Mouse (Mus musculus) left cerebral cortex, postnatal 36 days (tissue): Measurements from ENCODE around the gene Tctn3. TPM values are rescaled to one million over a fixed set of nuclear protein-coding genes. Genes with fewer than 3 reads are reported as not detected.

ENCODE experiments used
- DNase-seq, 2 experiments: peaks; one replicate each; pipeline ENCODE4 v3.0.0; 2021 to 2022; ENCODE audit warnings: low spot score in 2 of 2, mixed read lengths in 1 of 2
- intact Hi-C: fragments of 180-260 bp; cut with DNase I; formaldehyde crosslinking; loops from one replicate; pipeline ENCODE4 v1.15.1; 2025
- total RNA-seq, 2 experiments: library from RNA; stranded (reverse); gene quantifications; 2 replicates each; pipeline ENCODE4 v1.2.3; 2021

Tctn3 gene
- 10 to 100 TPM; 17.2 to 25.0 TPM for total RNA-seq

DNA sequence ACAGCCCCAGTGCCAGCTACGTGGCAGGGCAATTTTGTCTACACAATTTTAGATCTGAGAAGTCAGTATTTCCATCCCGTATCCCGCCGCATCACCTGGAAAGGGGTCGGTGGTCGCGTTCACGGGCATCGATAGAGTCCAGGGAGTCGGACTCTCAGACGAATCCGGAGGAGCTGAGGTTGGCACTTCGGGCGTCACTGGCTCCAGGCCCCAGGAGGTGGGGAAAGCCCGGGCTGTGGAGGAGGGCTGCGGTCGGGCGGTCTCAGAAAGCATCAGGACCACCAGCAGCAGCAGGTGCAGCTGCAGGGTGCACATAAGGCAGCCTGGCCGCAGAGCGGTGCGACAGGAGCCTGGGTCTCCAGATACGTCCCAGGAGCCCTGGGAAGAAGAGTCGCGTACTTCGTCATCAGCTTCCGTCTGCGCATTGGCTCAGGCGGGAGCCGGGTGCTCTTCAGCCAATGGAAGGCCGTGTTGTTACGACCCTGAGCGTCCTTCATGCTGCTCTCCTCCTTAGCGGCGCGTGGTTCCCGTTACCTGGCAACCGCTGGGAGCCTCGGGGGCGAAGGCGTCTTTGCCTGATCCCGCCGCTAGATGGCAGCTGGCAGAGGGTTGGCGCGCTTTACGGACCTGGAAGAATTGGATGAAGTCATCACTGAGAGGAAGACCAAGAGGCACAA, at the start of gene Tctn3, which contains the start of gene Entpd1:
Gene Tctn3, minus strand, starts transcription at position 404 of the 677 bp plus-strand sequence.
Gene Entpd1, plus strand, starts transcription at position 537 of the 677 bp plus-strand sequence.
- intact Hi-C loops = loop anchor here (1.0 to 5.0 kb wide), 2 partner anchors 110 to 220 kb away; partner anchors contain the start of gene Ccnj
- peak; percentile 93 to 96 for DNase-seq

DNA sequence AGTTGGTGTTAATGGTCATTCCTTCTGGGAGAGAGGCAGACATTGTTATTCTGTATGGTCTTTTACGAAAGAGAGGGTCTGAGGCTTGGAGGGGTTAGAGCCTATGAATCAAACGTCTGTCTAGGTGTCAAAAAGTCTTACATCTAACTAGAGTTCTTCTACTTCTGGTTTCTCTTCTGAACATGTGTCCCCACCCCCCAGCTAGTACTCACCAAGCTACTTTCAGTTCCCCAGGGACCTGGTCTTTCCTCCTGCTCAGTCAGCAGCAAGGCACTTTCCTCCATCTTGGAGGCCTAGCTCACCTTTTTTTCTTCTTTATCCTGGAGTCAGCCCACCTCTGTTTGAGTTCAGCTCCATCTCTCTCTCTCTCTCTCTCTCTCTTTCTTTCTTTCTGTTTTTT, 49.1 kb upstream of the Tctn3 start:
- no peak for DNase-seq
- intact Hi-C loops = no loop called here

DNA sequence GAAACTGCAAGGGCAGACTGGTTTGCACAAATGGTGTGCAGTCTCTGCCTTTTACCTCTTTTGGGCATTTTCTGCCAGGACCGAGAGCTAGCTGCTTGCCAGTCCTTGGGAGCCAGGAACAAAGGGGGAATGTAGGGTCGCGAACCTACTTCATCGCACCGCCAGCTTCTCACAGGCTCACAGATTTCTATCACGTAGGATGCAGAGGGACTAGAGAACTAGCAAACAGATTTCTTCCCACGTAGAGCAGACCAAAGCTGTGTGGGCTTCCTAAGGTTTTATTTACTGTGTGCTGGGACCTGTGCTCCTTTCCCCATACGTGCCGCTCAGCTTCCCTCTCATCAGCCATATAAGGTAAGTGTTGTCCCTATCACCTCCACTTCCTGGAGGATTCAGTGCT, 48.5 kb upstream of the Tctn3 start:
- DNase-seq = no peak
- intact Hi-C loops = no loop called here

DNA sequence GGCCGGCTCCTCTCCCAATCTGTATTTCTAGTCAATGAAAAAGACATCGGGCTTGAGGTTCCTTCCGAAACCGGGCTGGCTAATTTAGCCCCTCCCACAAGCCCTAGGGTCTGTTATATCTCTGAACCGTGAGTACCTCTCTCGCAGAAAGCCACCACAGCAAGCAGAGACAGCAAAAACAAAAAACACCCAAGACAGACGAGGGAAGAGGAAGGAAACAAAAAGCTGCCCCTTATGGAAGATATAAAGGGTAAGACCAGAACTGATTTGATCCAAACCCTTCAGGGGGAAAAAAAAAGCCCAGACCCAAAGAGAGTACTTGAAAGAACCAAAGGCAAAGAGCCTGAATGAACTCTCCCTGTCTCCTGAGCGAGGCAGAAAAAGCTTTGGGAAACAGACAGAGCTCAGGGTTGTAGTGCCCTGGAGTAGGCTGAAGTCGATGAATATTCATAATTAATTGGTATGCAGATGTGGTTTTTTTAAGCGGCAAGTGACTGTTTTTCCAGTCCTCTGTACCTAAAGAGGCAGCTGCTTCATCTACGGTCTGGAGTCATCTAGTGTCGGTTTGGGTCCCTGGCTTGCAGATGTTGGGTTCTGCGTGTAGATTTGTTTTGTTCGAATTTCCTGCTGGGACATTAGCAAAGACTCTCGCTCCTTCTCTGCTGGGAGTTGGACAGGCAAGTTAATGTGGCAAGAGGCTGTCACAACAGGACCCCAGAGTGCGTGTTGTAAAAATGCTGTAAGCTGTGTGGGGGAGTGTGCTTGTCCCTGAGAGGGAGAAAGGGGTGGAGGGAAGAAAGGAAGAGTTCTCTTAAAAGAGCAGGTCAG, 47.8 kb upstream of the Tctn3 start:
- DNase-seq = no peak
- intact Hi-C loops = no loop called here

DNA sequence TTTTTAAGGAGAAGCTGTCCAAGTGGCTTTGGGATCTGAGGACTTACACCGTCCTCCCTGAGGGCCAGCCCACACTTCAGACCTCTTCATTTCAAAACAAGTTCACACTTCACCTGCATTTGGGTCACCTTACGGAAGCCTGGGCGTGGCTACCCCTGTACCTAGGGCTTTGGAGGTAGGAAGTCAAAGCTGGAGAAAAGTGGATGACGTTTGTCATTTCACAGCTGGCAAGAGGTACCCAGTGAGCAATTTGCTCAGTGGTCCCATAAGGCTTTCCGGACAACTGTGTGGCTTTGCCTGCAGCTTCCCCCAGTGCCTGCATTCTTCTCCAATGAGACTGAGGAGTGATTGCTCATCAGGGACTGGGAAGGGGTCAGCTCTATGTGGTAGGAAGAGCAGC, 46.9 kb upstream of the Tctn3 start:
- intact Hi-C loops = no loop called here
- no peak for DNase-seq

DNA sequence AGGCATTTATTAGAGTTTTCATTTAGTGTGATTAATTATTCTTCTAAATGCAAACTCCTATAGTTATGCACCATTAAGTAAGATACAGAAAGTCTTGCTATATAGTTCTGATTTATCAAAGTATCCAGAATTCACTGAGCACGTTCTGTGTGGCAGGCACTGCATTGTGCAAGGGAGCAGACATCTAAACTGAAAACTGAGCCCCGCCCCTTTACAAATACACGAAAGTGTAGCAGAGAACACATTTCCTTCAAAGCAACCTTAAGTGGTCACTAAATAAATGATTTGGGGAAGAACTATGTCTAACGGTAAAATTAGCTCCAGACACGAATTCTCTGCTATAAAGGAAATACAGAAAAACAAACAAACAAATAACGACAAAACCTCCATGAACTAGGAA, 46.2 kb upstream of the Tctn3 start:
- DNase-seq = no peak
- intact Hi-C loops = no loop called here

DNA sequence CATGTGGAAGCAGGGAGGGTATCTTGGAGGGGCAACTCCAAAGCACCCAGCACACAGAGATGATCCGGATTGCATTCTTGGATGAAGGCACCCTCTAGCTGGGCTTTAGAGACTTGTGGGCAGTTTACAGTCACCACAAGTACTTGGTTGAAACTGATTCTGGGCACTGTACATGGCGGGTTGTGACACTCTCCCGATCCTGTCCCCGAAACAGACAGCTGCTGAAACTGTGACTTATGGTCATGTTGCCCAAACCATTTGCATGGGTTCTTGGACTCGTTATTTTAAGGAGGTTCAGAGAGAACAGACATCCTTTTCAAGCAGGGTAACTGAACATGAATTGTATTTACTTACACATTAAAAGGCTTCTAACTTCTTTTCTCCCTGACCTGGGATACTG, 44.2 kb upstream of the Tctn3 start:
- no peak for DNase-seq
- intact Hi-C loops = no loop called here

DNA sequence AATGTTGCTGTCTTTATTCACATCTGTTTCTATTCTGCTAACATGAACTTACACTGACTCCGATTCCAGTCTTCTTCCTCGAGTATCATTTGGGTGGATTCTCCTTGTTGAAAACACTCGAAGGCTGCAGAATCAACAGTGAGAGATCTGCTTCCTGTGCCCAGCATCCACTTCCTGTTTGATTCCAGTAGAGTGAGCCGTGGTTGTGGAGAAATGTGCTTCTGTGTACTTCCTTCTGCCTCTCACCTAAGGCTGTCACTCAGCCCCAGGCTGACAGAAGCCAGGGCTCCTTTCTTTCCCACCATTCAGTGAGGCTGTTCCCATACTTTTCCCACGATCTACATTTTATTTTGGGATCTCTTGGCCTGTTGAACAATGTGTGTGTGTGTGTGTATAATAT, 38.1 kb upstream of the Tctn3 start:
- no peak for DNase-seq
- intact Hi-C loops = no loop called here

DNA sequence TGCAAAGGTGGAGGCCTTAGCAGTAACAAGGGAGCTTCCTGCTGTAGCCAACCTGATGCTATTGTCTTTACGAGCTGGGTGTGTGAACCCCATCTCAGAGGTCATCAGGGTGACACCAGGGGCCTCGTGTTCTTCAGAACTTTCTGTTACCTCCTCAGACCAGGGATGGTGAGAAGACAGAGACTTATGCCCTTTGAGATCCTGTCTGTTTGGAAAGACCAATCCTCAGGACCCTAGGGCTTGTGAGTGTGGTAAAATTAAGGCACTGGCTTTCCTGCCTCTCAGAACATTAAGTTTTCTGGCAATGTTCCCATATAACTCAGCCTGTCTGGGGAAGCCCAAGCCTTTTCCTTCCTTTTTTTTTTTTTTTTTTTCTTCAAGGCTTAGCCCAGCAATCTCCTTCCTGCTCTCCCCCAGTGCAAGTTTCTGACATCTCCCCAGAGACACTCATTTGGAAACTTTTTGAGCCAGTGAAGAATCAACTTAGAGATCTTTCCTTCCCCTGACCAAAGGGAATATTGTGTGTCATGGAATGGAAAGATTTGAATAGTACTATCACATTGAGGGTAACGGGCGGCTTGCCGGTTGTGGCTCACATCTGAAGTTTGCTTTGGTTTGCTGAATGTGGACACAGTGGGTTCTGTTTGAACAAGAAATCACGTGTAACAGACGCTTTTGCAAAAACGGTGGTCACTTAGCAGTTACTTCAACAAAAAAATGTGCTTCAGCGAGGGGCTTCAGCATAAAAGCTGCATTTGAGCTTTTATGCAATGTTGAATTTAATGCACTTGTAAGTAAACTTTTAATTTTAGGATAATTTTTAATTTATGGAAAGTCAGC, 35.5 kb upstream of the Tctn3 start:
- intact Hi-C loops = no loop called here
- DNase-seq = no peak

DNA sequence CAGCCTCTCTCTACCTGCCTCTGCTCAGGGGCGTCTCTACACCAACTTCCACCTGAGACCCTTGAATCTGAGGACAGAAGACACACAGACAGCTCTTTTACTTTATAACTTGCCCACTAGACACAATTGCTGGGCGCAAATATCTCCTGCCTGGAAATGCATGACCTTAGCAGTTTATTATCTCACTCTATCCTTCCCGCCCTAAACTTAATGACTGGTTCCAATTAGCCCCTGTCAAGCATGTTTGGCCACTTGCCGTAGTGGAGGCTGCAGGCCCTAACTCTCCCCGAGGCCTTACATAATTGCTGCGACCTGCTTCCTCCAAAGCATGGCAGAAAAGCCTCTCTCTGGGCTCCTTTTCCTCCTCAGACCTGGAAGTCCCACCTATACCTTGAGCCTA, 34.3 kb upstream of the Tctn3 start:
- no peak for DNase-seq
- intact Hi-C loops = no loop called here

DNA sequence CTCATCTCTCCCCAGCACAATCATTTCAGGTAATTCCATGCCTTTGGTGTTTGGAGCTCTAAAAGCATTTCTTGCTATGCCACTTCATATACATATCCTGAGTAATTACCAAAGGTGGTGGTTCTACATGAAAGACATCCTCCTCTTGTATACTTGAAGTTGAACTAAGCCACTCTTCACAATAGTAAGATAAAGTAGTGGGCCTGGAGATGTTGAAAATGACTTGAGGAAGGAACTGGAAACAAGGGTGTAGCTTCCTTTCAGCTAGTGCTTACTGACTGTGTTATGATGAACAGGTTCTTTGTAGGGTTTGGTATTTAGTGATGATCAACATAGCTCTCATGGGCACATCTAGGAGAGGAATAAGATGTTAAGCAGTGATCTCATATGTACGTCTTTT, 31.8 kb upstream of the Tctn3 start:
- intact Hi-C loops = no loop called here

DNA sequence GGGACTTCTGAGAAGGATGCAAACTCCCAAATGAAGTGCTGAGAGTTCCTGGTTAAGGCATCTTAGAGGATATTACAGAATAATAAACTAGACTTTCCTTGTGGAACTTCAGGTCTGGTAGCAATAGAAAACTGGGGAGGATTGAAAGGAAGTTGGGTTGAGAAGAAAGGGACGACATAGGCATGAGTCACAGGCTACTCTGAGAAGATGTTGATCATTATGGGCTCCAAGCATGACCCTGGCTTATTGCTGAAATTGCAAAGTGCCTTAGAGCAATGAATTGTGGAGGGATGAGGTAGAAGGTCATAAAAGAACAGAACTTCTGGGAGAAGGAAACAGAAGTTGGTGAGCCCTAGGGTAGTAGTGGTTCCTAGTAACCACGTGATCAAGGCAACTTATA, 28.8 kb upstream of the Tctn3 start:
- DNase-seq = no peak
- intact Hi-C loops = no loop called here

More for the DNA sequence above, 31.8 kb upstream of the Tctn3 start:
- DNase-seq = no peak

DNA sequence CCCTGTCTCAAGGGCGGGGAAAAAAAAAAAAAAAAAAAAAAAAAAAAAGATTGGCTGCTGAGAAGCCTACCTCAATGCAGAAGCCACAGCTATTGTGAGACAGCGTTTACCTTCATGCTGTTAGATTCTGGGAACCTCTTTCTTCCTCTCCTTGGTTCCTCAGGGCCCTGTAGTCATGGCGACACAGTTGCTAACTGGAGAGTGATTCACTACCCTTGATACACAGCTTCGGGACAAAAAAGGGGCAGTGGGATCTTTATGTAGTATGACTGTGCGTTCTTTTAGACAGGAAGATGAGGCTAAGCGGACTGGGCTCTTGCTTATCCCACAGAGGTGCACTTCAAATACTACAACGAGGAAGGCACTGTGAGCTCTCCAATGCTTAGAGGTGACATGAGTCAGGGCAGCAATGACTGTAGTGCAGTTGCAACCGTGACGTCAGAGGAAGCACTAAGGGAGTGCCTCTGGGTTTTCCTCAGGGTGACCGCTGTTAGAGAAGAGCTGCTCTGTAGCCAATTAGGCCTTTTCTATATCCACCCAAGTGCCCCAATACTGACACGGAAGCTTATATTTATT, 27.8 kb upstream of the Tctn3 start:
- DNase-seq = no peak
- intact Hi-C loops = no loop called here

DNA sequence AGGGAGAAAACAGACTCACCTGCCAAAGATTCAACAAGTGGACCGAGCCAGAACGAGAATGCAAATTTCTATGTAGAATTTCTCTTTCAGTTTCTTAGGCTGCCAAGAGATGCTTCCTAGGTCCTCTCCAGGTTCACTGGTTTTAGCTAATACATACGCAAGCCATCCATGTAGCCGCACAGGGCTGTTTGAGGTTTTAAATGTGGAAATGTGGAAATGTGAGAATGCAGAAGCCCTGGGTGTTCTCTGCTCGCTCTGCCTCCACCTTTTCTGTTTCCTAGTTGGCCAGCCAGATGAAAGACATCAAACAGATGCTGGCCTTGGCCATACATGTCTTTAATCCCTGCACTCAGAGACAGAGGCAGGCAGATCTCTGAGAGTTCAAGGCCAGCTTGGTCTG, 26.5 kb upstream of the Tctn3 start:
- intact Hi-C loops = no loop called here
- DNase-seq = no peak

DNA sequence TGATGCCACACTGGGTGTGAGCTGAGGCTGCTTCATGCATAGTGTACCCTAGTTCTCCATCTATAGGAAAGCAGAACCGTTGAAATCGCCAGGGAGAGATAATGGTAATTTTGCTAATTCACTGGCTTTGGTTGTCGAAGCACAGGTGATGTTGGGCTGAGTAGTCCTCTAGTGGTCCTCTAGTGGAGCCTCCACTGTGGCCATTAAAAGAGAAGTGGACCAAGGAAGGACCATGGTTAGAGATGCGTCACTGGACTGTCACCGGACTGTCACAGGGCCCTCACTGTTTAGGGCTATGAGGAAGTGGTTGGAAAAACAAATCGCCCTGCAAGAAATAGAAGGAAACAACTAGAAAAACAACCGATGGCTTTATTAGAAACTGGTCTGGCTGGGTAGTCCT, 25.6 kb upstream of the Tctn3 start:
- intact Hi-C loops = no loop called here
- DNase-seq = no peak

DNA sequence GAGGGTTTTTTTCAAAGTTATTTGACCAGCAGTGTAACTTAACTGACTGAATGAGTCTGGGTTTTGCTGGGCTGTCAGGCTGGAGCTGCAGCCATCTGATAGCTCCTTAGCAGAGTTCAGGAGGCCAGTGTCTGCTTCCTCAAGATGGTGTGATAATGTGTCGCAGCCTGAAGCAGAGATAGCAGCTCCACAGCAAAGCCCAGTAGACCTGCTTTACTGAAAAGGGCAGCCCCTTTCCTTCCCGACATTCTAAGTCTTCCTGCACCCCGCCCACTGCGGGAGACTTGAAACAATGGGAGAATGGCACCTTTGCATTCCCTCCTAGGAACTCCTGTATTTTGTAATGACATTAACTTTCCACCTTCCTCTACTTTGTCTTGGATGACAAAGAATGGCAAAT, 25.1 kb upstream of the Tctn3 start:
- intact Hi-C loops = no loop called here
- DNase-seq = no peak

DNA sequence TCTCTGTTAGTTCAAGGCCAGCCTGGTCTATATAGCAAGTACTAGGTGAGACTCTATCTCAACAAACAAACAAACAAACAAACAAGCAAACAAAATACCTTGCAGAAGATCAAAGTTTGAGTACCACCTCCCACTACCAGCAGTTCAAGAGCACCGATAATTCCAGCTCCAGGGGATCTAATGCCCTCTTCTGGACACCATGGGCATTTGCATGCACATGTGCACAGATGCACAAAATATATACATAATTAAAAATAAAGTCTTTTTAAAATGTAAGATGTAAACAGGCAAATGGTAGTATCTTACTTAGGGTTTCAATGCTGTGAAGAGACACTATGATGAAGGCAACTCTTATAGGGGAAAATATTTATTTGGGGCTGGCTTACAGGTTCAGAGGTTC, 21.1 kb upstream of the Tctn3 start:
- DNase-seq = no peak

DNA sequence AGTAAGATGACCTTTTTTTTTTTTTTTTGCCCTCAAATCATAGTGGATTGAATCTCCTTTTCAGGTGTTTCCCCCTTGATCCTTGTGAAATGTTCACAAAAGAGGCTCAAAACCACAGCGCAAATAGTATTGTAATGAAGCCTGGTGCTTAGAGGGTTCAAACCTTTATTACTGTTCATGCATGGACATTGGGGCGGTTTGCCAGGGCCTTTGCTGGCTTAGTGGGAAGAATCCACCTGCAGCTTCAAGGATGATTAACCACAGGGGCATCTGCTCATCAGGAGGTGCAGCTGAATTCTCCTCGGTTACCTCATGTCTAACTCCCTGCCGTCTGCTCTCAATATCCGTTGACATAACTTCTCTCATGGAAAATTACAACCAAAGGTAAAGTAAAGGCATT, 20.6 kb upstream of the Tctn3 start:
- intact Hi-C loops = loop anchor here (1.0 kb wide), 1 partner anchor 67 kb away; no protein-coding TSS in a partner anchor

More for the DNA sequence above, 21.1 kb upstream of the Tctn3 start:
- intact Hi-C loops = loop anchor here (1.0 kb wide), 1 partner anchor 66 kb away; no protein-coding TSS in a partner anchor

DNA sequence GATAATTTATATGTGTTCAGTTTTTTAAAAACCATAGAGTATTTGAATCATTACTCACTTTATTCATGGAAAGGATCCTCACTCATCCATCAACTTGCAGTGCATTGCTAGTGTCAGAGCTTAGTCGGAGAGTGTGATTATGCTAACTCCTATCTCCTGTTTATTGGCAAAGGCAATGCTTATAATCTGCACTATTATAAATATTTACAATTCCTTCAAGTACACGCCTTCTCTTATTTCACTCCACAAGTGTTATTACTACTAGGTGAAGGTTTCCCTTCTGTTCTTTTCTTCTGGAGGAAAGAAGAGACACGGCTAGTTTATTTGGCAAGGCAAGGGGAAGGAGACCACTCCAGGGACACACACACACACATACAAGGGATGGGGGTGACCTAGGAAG, 20.2 kb upstream of the Tctn3 start:
- intact Hi-C loops = no loop called here
- DNase-seq = no peak

More for the DNA sequence above, 20.6 kb upstream of the Tctn3 start:
- no peak for DNase-seq

DNA sequence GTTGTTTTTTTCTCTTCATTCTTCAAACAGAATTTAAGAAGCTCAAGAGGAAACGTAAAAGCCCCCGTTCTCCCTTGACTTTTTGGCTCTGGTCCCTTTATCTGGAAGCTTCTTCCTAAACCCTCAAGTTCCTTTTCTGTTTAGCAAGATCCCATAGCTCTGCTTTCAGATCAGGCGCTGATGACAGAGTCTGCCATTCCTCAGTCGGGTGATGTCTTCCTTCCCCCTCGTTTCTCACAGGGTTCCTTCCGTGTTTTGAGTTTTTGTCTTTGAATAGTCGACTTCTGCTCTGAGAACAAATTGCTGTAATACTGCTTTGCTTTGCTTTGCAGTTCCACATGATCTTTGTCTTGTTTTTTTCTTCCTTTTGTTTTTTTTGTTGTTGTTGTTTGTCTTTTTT, 18.6 kb upstream of the Tctn3 start:
- no peak for DNase-seq
- intact Hi-C loops = loop anchor here (2.0 kb wide), 1 partner anchor 72 kb away; no protein-coding TSS in a partner anchor
